Mouse (Mus musculus) CH12.LX (cell line): ENCODE measurements around the gene Atxn2l. TPM values are rescaled to one million over a fixed set of nuclear protein-coding genes. Genes with fewer than 3 reads are reported as not detected.

Source experiments
- DNase-seq: peaks from one replicate; pipeline ENCODE4 v3.0.0-alpha.2; 2013; ENCODE audit errors: extremely low read depth
- H3K27ac ChIP-seq: 2 replicates; pipeline ENCODE4 v1.5.1; 2012; ENCODE audit warnings: low read depth, mild to moderate bottlenecking, control low read depth, moderate library complexity; ENCODE audit not compliant: insufficient read depth
- H3K27me3 ChIP-seq: replicated peaks from 2 replicates; pipeline ENCODE3; 2012; ENCODE audit warnings: inconsistent platforms
- H3K36me3 ChIP-seq, 2 experiments: replicated peaks in 1 of 2; 2 replicates each; pipeline versions ENCODE3 to v1.6.1; 2012; ENCODE audit warnings: inconsistent platforms in 1 of 2, low read length in 1 of 2, mild to moderate bottlenecking in 1 of 2, mixed read lengths in 1 of 2, moderate library complexity in 1 of 2; ENCODE audit not compliant: control insufficient read depth in 1 of 2, insufficient read depth in 1 of 2
- H3K4me1 ChIP-seq, 2 experiments: 2 replicates each; pipeline ENCODE4 v1.6.1; 2012; ENCODE audit warnings: inconsistent platforms in 1 of 2, moderate library complexity in 1 of 2; ENCODE audit not compliant: insufficient read depth in 2 of 2, control insufficient read depth in 1 of 2
- H3K4me2 ChIP-seq: 2 replicates; pipeline ENCODE4 v1.6.1; 2012; ENCODE audit warnings: low read depth, mild to moderate bottlenecking, control low read depth; ENCODE audit not compliant: poor library complexity, insufficient read depth, severe bottlenecking
- H3K4me3 ChIP-seq, 3 experiments: fragments of 150-350 bp in 1 of 3; sonication (generic) in 1 of 3; replicated peaks in 1 of 3; 2 replicates each; pipeline versions ENCODE3 to v1.5.1; 2011 to 2012; ENCODE audit warnings: low read depth in 2 of 3, low read length in 2 of 3, mild to moderate bottlenecking in 2 of 3, moderate library complexity in 2 of 3, control low read depth in 1 of 3, improper control_type of control experiment in 1 of 3, inconsistent platforms in 1 of 3, mixed read lengths in 1 of 3; ENCODE audit not compliant: poor library complexity in 1 of 3
- H3K79me2 ChIP-seq: replicated peaks from 2 replicates; pipeline ENCODE4 v1.6.1; 2012; ENCODE audit warnings: mild to moderate bottlenecking, moderate library complexity; ENCODE audit not compliant: control insufficient read depth, poor library complexity, insufficient read depth, severe bottlenecking; ENCODE audit errors: extremely low read depth
- H3K9ac ChIP-seq: 2 replicates; pipeline ENCODE4 v1.6.1; 2012; ENCODE audit warnings: low read depth, mild to moderate bottlenecking, control low read depth, moderate library complexity; ENCODE audit not compliant: insufficient read depth
- H3K9me3 ChIP-seq: replicated peaks from 2 replicates; pipeline ENCODE3; 2012; ENCODE audit warnings: low read length, inconsistent platforms, mixed read lengths
- CHD2 ChIP-seq: IDR thresholded peaks from 2 replicates; pipeline ENCODE4 v1.6.1; 2011; ENCODE audit warnings: low read length, improper control_type of control experiment
- CTCF ChIP-seq, 2 experiments: IDR thresholded peaks in 1 of 2; conservative IDR thresholded peaks in 1 of 2; 2 replicates each; pipeline ENCODE4 v1.5.1; 2011 to 2012; ENCODE audit warnings: low read depth in 2 of 2, low read length in 2 of 2, improper control_type of control experiment in 1 of 2, inconsistent platforms in 1 of 2, mild to moderate bottlenecking in 1 of 2, moderate library complexity in 1 of 2
- ELF1 ChIP-seq: IDR thresholded peaks from 2 replicates; pipeline ENCODE4 v1.6.1; 2014; ENCODE audit warnings: low read depth, mild to moderate bottlenecking, inconsistent platforms, low read length, improper control_type of control experiment
- EP300 ChIP-seq: IDR thresholded peaks from 2 replicates; pipeline ENCODE4 v1.6.1; 2011; ENCODE audit warnings: low read length, improper control_type of control experiment
- ETS1 ChIP-seq: conservative IDR thresholded peaks from 2 replicates; pipeline ENCODE4 v1.6.1; 2012; ENCODE audit warnings: low read depth, mild to moderate bottlenecking, inconsistent platforms, low read length, improper control_type of control experiment, moderate library complexity
- GABPA ChIP-seq: IDR thresholded peaks from 2 replicates; pipeline ENCODE4 v1.6.1; 2012; ENCODE audit warnings: low read depth, low read length, improper control_type of control experiment, inconsistent platforms; ENCODE audit not compliant: insufficient replicate concordance
- HCFC1 ChIP-seq: IDR thresholded peaks from 2 replicates; pipeline ENCODE4 v1.6.1; 2012; ENCODE audit warnings: low read depth, mild to moderate bottlenecking, inconsistent platforms, low read length, improper control_type of control experiment
- IRF4 ChIP-seq: IDR thresholded peaks from 2 replicates; pipeline ENCODE4 v1.6.1; 2014; ENCODE audit warnings: low read depth, mild to moderate bottlenecking, inconsistent platforms, low read length, improper control_type of control experiment
- JUND ChIP-seq: conservative IDR thresholded peaks from 2 replicates; pipeline ENCODE4 v1.6.1; 2011; ENCODE audit warnings: low read depth, low read length, improper control_type of control experiment
- KAT2A ChIP-seq: IDR thresholded peaks from 2 replicates; pipeline ENCODE4 v1.6.1; 2012; ENCODE audit warnings: low read length, improper control_type of control experiment, inconsistent platforms; ENCODE audit not compliant: insufficient replicate concordance
- MAFK ChIP-seq: IDR thresholded peaks from 2 replicates; pipeline ENCODE4 v1.6.1; 2011; ENCODE audit warnings: low read length, improper control_type of control experiment; ENCODE audit not compliant: insufficient replicate concordance
- MAX ChIP-seq: IDR thresholded peaks from 2 replicates; pipeline ENCODE4 v1.6.1; 2011; ENCODE audit warnings: low read length, improper control_type of control experiment
- MAZ ChIP-seq: IDR thresholded peaks from 2 replicates; pipeline ENCODE4 v1.6.1; 2012; ENCODE audit warnings: low read depth, mild to moderate bottlenecking, inconsistent platforms, low read length, improper control_type of control experiment, moderate library complexity
- MEF2A ChIP-seq: IDR thresholded peaks from 2 replicates; pipeline ENCODE4 v1.6.1; 2014; ENCODE audit warnings: low read depth, mild to moderate bottlenecking, inconsistent platforms, low read length, improper control_type of control experiment, borderline replicate concordance
- MXI1 ChIP-seq: IDR thresholded peaks from 2 replicates; pipeline ENCODE4 v1.6.1; 2011; ENCODE audit warnings: mild to moderate bottlenecking, low read depth, low read length, improper control_type of control experiment
- NELFE ChIP-seq: IDR thresholded peaks from 2 replicates; pipeline ENCODE4 v1.6.1; 2011; ENCODE audit warnings: low read depth, low read length, improper control_type of control experiment
- POLR2A ChIP-seq: IDR thresholded peaks from 2 replicates; pipeline ENCODE4 v1.6.1; 2011; ENCODE audit warnings: low read depth, mild to moderate bottlenecking, improper control_type of control experiment, low read length
- RCOR1 ChIP-seq: conservative IDR thresholded peaks from 2 replicates; pipeline ENCODE4 v1.6.1; 2012; ENCODE audit warnings: low read depth, mild to moderate bottlenecking, inconsistent platforms, low read length, improper control_type of control experiment
- TBP ChIP-seq: conservative IDR thresholded peaks from 2 replicates; pipeline ENCODE4 v1.6.1; 2011; ENCODE audit warnings: low read depth, low read length, improper control_type of control experiment
- USF1 ChIP-seq: IDR thresholded peaks from 2 replicates; pipeline ENCODE4 v1.6.1; 2014; ENCODE audit warnings: low read depth, mild to moderate bottlenecking, inconsistent platforms, low read length, improper control_type of control experiment
- USF2 ChIP-seq: conservative IDR thresholded peaks from 2 replicates; pipeline ENCODE4 v1.6.1; 2011; ENCODE audit warnings: low read depth, low read length, improper control_type of control experiment
- ZMIZ1 ChIP-seq: IDR thresholded peaks from 2 replicates; pipeline ENCODE4 v1.6.1; 2012; ENCODE audit warnings: low read depth, mild to moderate bottlenecking, inconsistent platforms, low read length, improper control_type of control experiment
- ZNF384 ChIP-seq: IDR thresholded peaks from 2 replicates; pipeline ENCODE4 v1.6.1; 2012; ENCODE audit warnings: low read depth, low read length, improper control_type of control experiment, inconsistent platforms
- dilution Hi-C: fragments of 300-500 bp; cut with MboI; formaldehyde crosslinking; loops from 2 replicates; pipeline ENCODE4 v1.14.3; 2020; ENCODE audit warnings: low sequenced_read_pairs; ENCODE audit not compliant: extremely low pct_unique_long_range_greater_than_20kb, extremely low pct_ligation_motif_present
- in situ Hi-C: fragments of 300-500 bp; cut with MboI; formaldehyde crosslinking; loops from 3 replicates; pipeline ENCODE4 v1.14.3; 2019; ENCODE audit warnings: low sequenced_read_pairs, low pct_ligation_motif_present, low pct_unique_long_range_greater_than_20kb, mixed read lengths
- polyA plus RNA-seq: library from polyadenylated mRNA; unstranded; fragments of >175 nt; gene quantifications from 2 replicates; pipeline ENCODE4 v1.2.1, GENCODE M21; 2012; ENCODE audit warnings: low read depth; ENCODE audit not compliant: insufficient read length
- total RNA-seq, 2 experiments: library from RNA; depleted of rRNA; stranded (reverse); fragments of 300-350 nt in 1 of 2; fragments of >200 nt in 1 of 2; gene quantifications; 2 replicates each; pipeline ENCODE4 v1.2.3; 2012 to 2014

Atxn2l gene
- total and polyA plus RNA-seq, 3 experiments: 16.5 to 122 (median 64.2) TPM

- Histone ChIP-seq H3K9ac (no peak overlapping the region), H3K9me3 (no peaks in the 10 kb centered on the region), H3K4me3 (no peak overlapping the region), H3K4me2 (no peak overlapping the region), H3K4me1 (peaks cover 7 to 26% of the 10 kb centered on the region in 2 experiments), H3K27ac (no peak overlapping the region), H3K27me3 (no peaks in the 10 kb centered on the region), H3K79me2 (no peaks in the 10 kb centered on the region), H3K36me3 (peaks cover 0 to 11% of the 10 kb centered on the region in 2 experiments)
- dilution Hi-C loops (no loop called here), in situ Hi-C loops (no loop called here)
- DNase-seq: no peak
- TF ChIP-seq ELF1 (no peak), KAT2A (no peak), GABPA (no peak), ZMIZ1 (no peak), MEF2A (no peak), JUND (no peak), MAX (no peak), POLR2A (no peak), IRF4 (no peak), TBP (no peak), USF1 (no peak), NELFE (no peak), RCOR1 (no peak), ETS1 (no peak), MXI1 (no peak), HCFC1 (no peak), MAFK (no peak), CTCF (conservative IDR thresholded peaks at IDR 0.05 in 1 of 2, IDR thresholded peaks at IDR 0.05 in 1 of 2; ENCODE audit: low read depth in 2 of 2, low read length in 2 of 2) (no peak), EP300 (no peak), CHD2 (no peak)
These were observed 45.0 kb downstream of the Atxn2l start for GRCm38 (mm10) chr7:126458225-126458624.

- H3K4me2 ChIP-seq: no peak overlapping the region
- dilution Hi-C loops (no loop called here), in situ Hi-C loops (no loop called here)
- H3K9ac ChIP-seq: no peak overlapping the region
- no peak overlapping the region for H3K27ac ChIP-seq
- no peak for DNase-seq
- no peaks in the 10 kb centered on the region for H3K79me2 ChIP-seq
- no peaks in the 10 kb centered on the region for H3K27me3 ChIP-seq
- H3K4me3 ChIP-seq: no peak overlapping the region
- TF ChIP-seq CHD2: no peak
- no peak for TF ChIP-seq ZNF384
- TF ChIP-seq USF2: no peak
- no peak for TF ChIP-seq ZMIZ1
- TF ChIP-seq MAZ: no peak
- H3K36me3 ChIP-seq: peaks cover 0 to 16% of the 10 kb centered on the region in 2 experiments
- H3K9me3 ChIP-seq: no peaks in the 10 kb centered on the region
- H3K4me1 ChIP-seq: peaks cover 13 to 31% of the 10 kb centered on the region in 2 experiments
These were observed 46.6 kb downstream of the Atxn2l start for GRCm38 (mm10) chr7:126456382-126457266.
